In genomic region chr3:54076461-54076860, GRCm38 (mm10) we compare ENCODE assay signal across 22 mouse cellular contexts.
"Had no signal": no experiment of that assay in that cellular context is flagged by ENCODE, and none has a peak within 500 bp of the region (broad histone marks: within the 10 kb centered on the region; RNA-seq: fewer than 3 reads in every experiment).

No protein-coding gene starts in this region.

- H3K9ac ChIP-seq: heart, embryonic 12.5 days; hindbrain, embryonic 15.5 days; limb, embryonic 12.5 days; liver, embryonic 13.5 days had no signal

- H3K27ac ChIP-seq: gastrocnemius, adult 2 months; heart, embryonic 10.5 days; hindbrain, embryonic 15.5 days; hindbrain, postnatal 0 days; layer of hippocampus, adult 2 months; left cerebral cortex, adult 2 months; limb, embryonic 10.5 days; limb, embryonic 12.5 days; liver, embryonic 13.5 days had no signal

- H3K36me3 ChIP-seq: heart, embryonic 10.5 days; heart, embryonic 12.5 days; hindbrain, embryonic 15.5 days; limb, embryonic 10.5 days; limb, embryonic 12.5 days; liver, embryonic 13.5 days had no signal

- DNase-seq: gastrocnemius, adult 2 months; gastrocnemius, postnatal 10 days; gastrocnemius, postnatal 25 days; heart, adult 18-20 months; heart, postnatal 10 days; heart, postnatal 36 days; kidney, adult 18-20 months; kidney, adult 8-10 months; kidney, postnatal 10 days; kidney, postnatal 25 days; kidney, postnatal 4 days; liver; liver, embryonic 13.5 days had no signal

- ATAC-seq: hindbrain, postnatal 0 days had no signal

- H3K9me3 ChIP-seq: heart, embryonic 10.5 days; heart, embryonic 12.5 days; hindbrain, embryonic 15.5 days; limb, embryonic 10.5 days; limb, embryonic 12.5 days; liver, embryonic 13.5 days had no signal

- H3K4me3 ChIP-seq: gastrocnemius, adult 2 months; heart, embryonic 10.5 days; heart, embryonic 12.5 days; hindbrain, embryonic 15.5 days; layer of hippocampus, adult 2 months; left cerebral cortex, adult 2 months; limb, embryonic 10.5 days; limb, embryonic 12.5 days; liver, embryonic 13.5 days had no signal

- H3K27me3 ChIP-seq: heart, embryonic 12.5 days; hindbrain, embryonic 15.5 days; limb, embryonic 12.5 days; liver, embryonic 13.5 days had no signal

- H3K4me1 ChIP-seq: heart, embryonic 10.5 days; heart, embryonic 12.5 days; hindbrain, embryonic 15.5 days; limb, embryonic 10.5 days; limb, embryonic 12.5 days; liver, embryonic 13.5 days had no signal

- H3K4me2 ChIP-seq: heart, embryonic 12.5 days; hindbrain, embryonic 15.5 days; limb, embryonic 12.5 days; liver, embryonic 11.5 days; liver, embryonic 13.5 days had no signal
